Mouse (Mus musculus) heart, postnatal 0 days (tissue): ENCODE measurements around the gene Tbxas1.

Experiments used
- CTCF ChIP-seq: IDR thresholded peaks from 2 replicates; pipeline ENCODE4 v1.5.1; 2016; ENCODE audit warnings: antibody characterized with exemption, control low read depth, low read depth
- EP300 ChIP-seq: IDR thresholded peaks from 2 replicates; pipeline ENCODE4 v1.6.1; 2016; ENCODE audit warnings: antibody characterized with exemption, low read depth

DNA sequence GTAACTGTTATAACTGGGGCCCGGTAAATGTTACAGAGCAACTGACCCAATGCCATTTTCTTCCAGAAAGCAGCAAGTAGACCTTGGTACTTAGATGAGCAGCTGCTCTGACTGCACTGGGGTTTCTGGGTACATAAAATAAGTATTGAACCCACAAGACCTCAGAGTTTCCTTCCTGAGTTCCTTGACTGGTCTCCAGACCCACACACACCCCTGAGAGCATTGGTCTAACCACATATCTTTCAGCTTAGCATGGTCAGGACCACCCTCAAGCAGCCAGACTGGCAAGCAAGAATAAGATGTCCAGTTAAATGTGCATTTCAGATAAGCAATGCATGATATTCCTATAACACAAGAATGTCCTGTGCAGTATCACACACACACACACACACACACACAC, 182.0 kb downstream of the Tbxas1 start:
- TF ChIP-seq CTCF (no peak), EP300 (no peak)
